Mouse (Mus musculus): Measurements from ENCODE around the gene Bcl10.

GRCm38 (mm10) chr3:145880335-145880734 is 42.3 kb upstream of the Bcl10 start:
- TF ChIP-seq CTCF (IDR thresholded peaks at IDR 0.05; ENCODE audit: borderline replicate concordance, insufficient read depth, low read length) (no peak), POLR2A (IDR thresholded peaks at IDR 0.05; ENCODE audit: low read depth, low read length) (no peak)
